Mouse (Mus musculus): ENCODE measurements around the gene Cnbd2.

Gene Cnbd2

GRCm38 (mm10) chr2:156418467-156418866, 106.4 kb downstream of the Cnbd2 start:
- Histone ChIP-seq H3K36me3 (ENCODE audit: insufficient read depth, low read length) (no peaks in the 10 kb centered on the region), H3K9me3 (ENCODE audit: low read length) (no peaks in the 10 kb centered on the region), H3K4me3 (replicated peaks; ENCODE audit: low read length) (no peak overlapping the region), H3K4me1 (replicated peaks; ENCODE audit: low read depth, low read length) (peaks cover 70% of the 10 kb centered on the region), H3K27me3 (ENCODE audit: insufficient read depth, low read length) (peaks cover 23% of the 10 kb centered on the region)
- TF ChIP-seq NANOG (IDR thresholded peaks at IDR 0.05; ENCODE audit: borderline replicate concordance, low read length) (no peak), POU5F1 (IDR thresholded peaks at IDR 0.05; ENCODE audit: borderline replicate concordance, low read length) (no peak), CTCF (conservative IDR thresholded peaks at IDR 0.05; ENCODE audit: low read length) (no peak)

DNA sequence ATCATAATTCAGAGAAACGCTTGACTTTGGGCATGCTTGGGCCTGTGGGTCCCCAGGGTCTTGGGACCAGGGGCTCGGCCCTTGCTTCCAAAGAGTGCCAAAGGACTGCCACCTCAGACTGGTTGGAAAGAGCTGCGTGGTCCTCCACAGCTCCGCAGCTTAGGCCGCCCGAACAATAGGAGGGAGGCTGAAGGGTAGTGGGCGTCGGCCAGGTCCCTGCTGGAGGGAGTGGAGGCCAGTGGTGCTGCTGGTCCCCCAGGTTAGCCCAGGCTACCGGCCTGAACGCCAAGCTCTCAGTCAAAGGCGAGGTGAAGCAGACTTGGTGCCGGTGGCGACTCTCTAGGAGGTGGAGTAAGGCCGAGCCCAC, 108.2 kb downstream of the Cnbd2 start:
- H3K4me3 ChIP-seq (replicated peaks; ENCODE audit: low read length) = peak overlapping the region; percentile 86
- H3K36me3 ChIP-seq (ENCODE audit: insufficient read depth, low read length) = no peaks in the 10 kb centered on the region
- H3K4me1 ChIP-seq (replicated peaks; ENCODE audit: low read depth, low read length) = peaks cover 80% of the 10 kb centered on the region
- H3K9me3 ChIP-seq (ENCODE audit: low read length) = no peaks in the 10 kb centered on the region
- TF ChIP-seq POU5F1 (IDR thresholded peaks at IDR 0.05; ENCODE audit: borderline replicate concordance, low read length) = no peak
- peaks cover 23% of the 10 kb centered on the region for H3K27me3 ChIP-seq (ENCODE audit: insufficient read depth, low read length)

DNA sequence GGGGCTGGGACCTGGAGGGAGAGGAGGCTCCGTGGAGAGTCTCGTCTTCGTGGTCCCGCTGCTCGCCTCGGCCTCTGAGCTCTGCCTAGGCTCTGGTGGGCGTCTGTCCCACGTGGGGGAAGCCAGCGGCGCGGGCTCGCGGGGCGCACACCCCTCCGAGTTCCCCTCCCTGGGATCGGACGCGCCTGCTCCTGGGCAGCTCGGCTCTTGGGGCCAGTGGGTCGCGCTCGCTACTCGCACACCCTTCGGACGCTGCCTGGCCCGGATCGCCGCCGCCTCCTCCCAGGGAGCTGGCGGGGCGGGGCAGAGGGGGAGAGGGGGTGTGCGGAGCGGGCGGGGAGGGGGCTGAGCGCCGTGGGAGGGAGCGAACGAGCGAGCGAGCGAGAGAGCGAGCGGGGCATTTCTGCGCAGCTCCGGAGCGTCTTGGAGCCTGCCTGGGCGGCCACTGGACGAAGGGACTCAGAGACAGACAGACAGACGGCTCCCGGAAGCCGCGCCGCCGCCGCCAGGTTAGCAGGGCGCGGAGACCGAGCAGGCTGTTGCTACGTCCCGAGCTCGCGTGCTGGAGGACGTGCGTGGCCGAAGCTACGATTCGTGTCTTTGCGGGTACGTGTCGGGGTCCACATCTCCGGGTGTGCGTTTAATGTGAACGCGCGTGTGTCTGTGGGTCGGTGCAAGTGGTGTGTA, 108.7 kb downstream of the Cnbd2 start, which contains the start of gene Epb41l1:
Gene Epb41l1 (plus strand): TSS at position 216 of the 687 bp plus-strand sequence.
- TF ChIP-seq CTCF (conservative IDR thresholded peaks at IDR 0.05; ENCODE audit: low read length) = no peak
- TF ChIP-seq POU5F1 (IDR thresholded peaks at IDR 0.05; ENCODE audit: borderline replicate concordance, low read length) = no peak
- no peak for TF ChIP-seq NANOG (IDR thresholded peaks at IDR 0.05; ENCODE audit: borderline replicate concordance, low read length)
- H3K9me3 ChIP-seq (ENCODE audit: low read length) = no peaks in the 10 kb centered on the region

GRCm38 (mm10) chr2:156421381-156422110, 109.4 kb downstream of the Cnbd2 start:
- Histone ChIP-seq H3K4me1 (replicated peaks; ENCODE audit: low read depth, low read length) (peaks cover 85% of the 10 kb centered on the region), H3K36me3 (ENCODE audit: insufficient read depth, low read length) (no peaks in the 10 kb centered on the region), H3K27me3 (ENCODE audit: insufficient read depth, low read length) (peaks cover 23% of the 10 kb centered on the region), H3K9me3 (ENCODE audit: low read length) (no peaks in the 10 kb centered on the region), H3K4me3 (replicated peaks; ENCODE audit: low read length) (peak overlapping the region; percentile 86)
- no peak for TF ChIP-seq NANOG (IDR thresholded peaks at IDR 0.05; ENCODE audit: borderline replicate concordance, low read length)
- no peak for TF ChIP-seq CTCF (conservative IDR thresholded peaks at IDR 0.05; ENCODE audit: low read length)
- TF ChIP-seq POU5F1 (IDR thresholded peaks at IDR 0.05; ENCODE audit: borderline replicate concordance, low read length) = no peak

More for the DNA sequence above, 108.7 kb downstream of the Cnbd2 start, which contains the start of gene Epb41l1:
- H3K36me3 ChIP-seq (ENCODE audit: insufficient read depth, low read length) = no peaks in the 10 kb centered on the region
- H3K4me3 ChIP-seq (replicated peaks; ENCODE audit: low read length) = peak within 1 kb of the TSS; percentile 86
- H3K27me3 ChIP-seq (ENCODE audit: insufficient read depth, low read length) = peaks cover 23% of the 10 kb centered on the region
- H3K4me1 ChIP-seq (replicated peaks; ENCODE audit: low read depth, low read length) = peaks cover 82% of the 10 kb centered on the region

DNA sequence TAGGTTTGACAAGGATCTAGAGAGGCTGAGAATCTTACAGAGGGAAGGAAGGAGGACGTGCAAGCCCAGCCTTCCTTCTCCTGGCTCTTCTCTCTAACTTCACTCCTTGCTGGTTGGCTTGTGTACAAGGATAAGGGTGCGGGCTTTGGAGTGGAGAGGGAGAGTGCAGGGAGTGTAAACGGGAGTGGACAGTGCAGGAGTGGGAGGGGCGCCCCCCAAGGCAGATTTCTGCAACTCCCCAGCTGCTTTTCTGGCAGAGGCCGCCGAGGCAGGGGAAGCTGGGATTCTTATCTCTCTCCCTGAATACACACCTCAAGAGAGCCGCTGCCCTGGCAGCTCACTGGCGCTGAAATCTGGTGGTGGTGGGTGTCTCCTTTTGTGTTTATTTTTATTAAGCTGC, 110.5 kb downstream of the Cnbd2 start:
- Histone ChIP-seq H3K36me3 (ENCODE audit: insufficient read depth, low read length) (no peaks in the 10 kb centered on the region), H3K4me3 (replicated peaks; ENCODE audit: low read length) (peak overlapping the region; percentile 46), H3K27me3 (ENCODE audit: insufficient read depth, low read length) (peaks cover 23% of the 10 kb centered on the region), H3K4me1 (replicated peaks; ENCODE audit: low read depth, low read length) (peaks cover 85% of the 10 kb centered on the region), H3K9me3 (ENCODE audit: low read length) (no peaks in the 10 kb centered on the region)
- no peak for TF ChIP-seq POU5F1 (IDR thresholded peaks at IDR 0.05; ENCODE audit: borderline replicate concordance, low read length)
- no peak for TF ChIP-seq NANOG (IDR thresholded peaks at IDR 0.05; ENCODE audit: borderline replicate concordance, low read length)
- TF ChIP-seq CTCF (conservative IDR thresholded peaks at IDR 0.05; ENCODE audit: low read length) = no peak

DNA sequence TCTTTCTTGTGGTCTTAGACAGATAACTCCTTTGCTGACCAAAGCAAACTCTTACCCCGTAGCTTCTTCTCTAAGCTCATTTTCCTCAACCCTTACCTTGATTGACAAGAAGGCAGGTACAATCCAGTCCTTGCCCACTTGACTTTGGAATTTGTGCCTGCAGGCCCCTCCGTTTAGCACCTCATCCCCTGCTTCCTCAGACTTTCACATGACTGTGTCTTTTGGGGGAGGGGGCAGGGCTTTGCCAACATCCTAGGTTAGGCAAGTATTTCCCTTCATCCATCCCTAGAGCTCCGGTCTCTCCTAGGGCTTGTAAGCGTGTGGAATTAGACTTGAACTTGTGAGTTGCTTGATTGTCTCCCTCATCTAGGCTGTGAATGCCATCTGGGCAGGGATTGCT, 111.6 kb downstream of the Cnbd2 start:
- Histone ChIP-seq H3K36me3 (ENCODE audit: insufficient read depth, low read length) (no peaks in the 10 kb centered on the region), H3K4me3 (replicated peaks; ENCODE audit: low read length) (no peak overlapping the region; the same call in 1 of the 2 replicates), H3K9me3 (ENCODE audit: low read length) (no peaks in the 10 kb centered on the region), H3K4me1 (replicated peaks; ENCODE audit: low read depth, low read length) (peaks cover 84% of the 10 kb centered on the region), H3K27me3 (ENCODE audit: insufficient read depth, low read length) (peaks cover 18% of the 10 kb centered on the region)
- no peak for TF ChIP-seq CTCF (conservative IDR thresholded peaks at IDR 0.05; ENCODE audit: low read length)
- no peak for TF ChIP-seq POU5F1 (IDR thresholded peaks at IDR 0.05; ENCODE audit: borderline replicate concordance, low read length)
- TF ChIP-seq NANOG (IDR thresholded peaks at IDR 0.05; ENCODE audit: borderline replicate concordance, low read length) = no peak
